ENCODE assay signal across 7 mouse cellular contexts in genomic region chr5:115514896-115515587, GRCm38 (mm10). TPM values are rescaled to one million over a fixed set of nuclear protein-coding genes. Genes with fewer than 3 reads are reported as not detected.
A peak's percentile ranks its signal among the peaks of the same experiment; 100 is the strongest.
DNase-seq lines count a peak whose midpoint lies in the region; ATAC-seq and TF ChIP-seq lines count a peak whose summit lies in the region.

No protein-coding gene starts in this region.

- 42% methylated on average over 20 of the region's 20 CpGs for WGBS in bone marrow, adult 2 months
- WGBS in lung, embryonic 16.5 days, result 19% methylated on average over 20 of the region's 20 CpGs

- H3K36me3 ChIP-seq in lung, embryonic 16.5 days (ENCODE audit: control insufficient read depth, insufficient read depth, low read length), result no peaks in the 10 kb centered on the region; the same call in 1 of the 2 replicates

- H3K9me3 ChIP-seq in lung, embryonic 16.5 days (ENCODE audit: control insufficient read depth, low read length), result no peaks in the 10 kb centered on the region

- no peak overlapping the region for H3K4me3 ChIP-seq in bone marrow, adult 2 months (replicated peaks; ENCODE audit: control insufficient read depth, low read depth, low read length)
- H3K4me3 ChIP-seq in lung, embryonic 16.5 days (ENCODE audit: low read length), result peak overlapping the region; percentile 35

- ATAC-seq in lung, embryonic 16.5 days (ENCODE audit: low read depth), result peak; percentile 90

- DNase-seq in MN1 (ENCODE audit: low spot score), result peak; percentile 72
- peak; percentile 91 for DNase-seq in heart, adult 8-10 months (ENCODE audit: low spot score)
- peak; percentile 73 to 87 for DNase-seq in kidney, adult 8-10 months
- DNase-seq in left cerebral cortex, adult 9 months (ENCODE audit: low spot score in 2 of 2), result no peak
- no peak for DNase-seq in B cell, adult 2 months

- H3K9ac ChIP-seq in lung, embryonic 16.5 days (ENCODE audit: low read length), result peak overlapping the region; percentile 57

- no peak for TF ChIP-seq POLR2A in bone marrow, adult 2 months (IDR thresholded peaks at IDR 0.05; ENCODE audit: borderline replicate concordance, control insufficient read depth, low read depth, low read length)

- peak overlapping the region; percentile 45 for H3K27ac ChIP-seq in bone marrow, adult 2 months (ENCODE audit: control insufficient read depth, insufficient read depth, low read depth, low read length, poor library complexity)
- H3K27ac ChIP-seq in lung, embryonic 16.5 days (ENCODE audit: low read length), result peak overlapping the region; percentile 99

- peak overlapping the region; percentile 60 for H3K4me2 ChIP-seq in lung, embryonic 16.5 days (ENCODE audit: low read depth, low read length)

- H3K4me1 ChIP-seq in bone marrow, adult 2 months (ENCODE audit: control insufficient read depth, insufficient read depth, low read length), result peaks cover 11% of the 10 kb centered on the region
- peaks cover 28% of the 10 kb centered on the region for H3K4me1 ChIP-seq in lung, embryonic 16.5 days (replicated peaks; ENCODE audit: control insufficient read depth, insufficient read depth, low read length)

- no peaks in the 10 kb centered on the region for H3K27me3 ChIP-seq in lung, embryonic 16.5 days (ENCODE audit: control insufficient read depth, insufficient read depth, low read depth, low read length)

- no peak for TF ChIP-seq CTCF in bone marrow, adult 2 months (IDR thresholded peaks at IDR 0.05; ENCODE audit: control insufficient read depth, insufficient read depth, low read length)

RNA-seq across cellular contexts. Expression of gene Pxn, which starts 8.6 kb away (rescaled TPM):
- 32.5 and 71.6 TPM in 2 replicates for polyA plus RNA-seq in bone marrow, adult 2 months (2011; ENCODE audit: insufficient read depth, insufficient read length, low replicate concordance, missing spikeins)
- 10 to 100 TPM; 31.2 to 43.4 (median 34.1) TPM for total RNA-seq in heart, adult 8-10 months (2022)
- 70.1 and 74.4 TPM in 2 replicates for polyA plus RNA-seq in lung, embryonic 16.5 days (2015; fragmentation: Nextera tagmentation; extraction: Ambion mirVana)

RNA-seq across cellular contexts. Expression of gene Sirt4, which starts 30.5 kb away (rescaled TPM):
- 9.0 and 13.2 TPM in 2 replicates for polyA plus RNA-seq in bone marrow, adult 2 months (2011; ENCODE audit: insufficient read depth, insufficient read length, low replicate concordance, missing spikeins)
- 10 to 100 TPM; 17.9 to 21.4 (median 19.6) TPM for total RNA-seq in heart, adult 8-10 months (2022)
- polyA plus RNA-seq in lung, embryonic 16.5 days (2015; fragmentation: Nextera tagmentation; extraction: Ambion mirVana), result 28.1 and 31.4 TPM in 2 replicates

RNA-seq across cellular contexts. Expression of gene Rplp0, which starts 44.2 kb away (rescaled TPM):
- 1,167 and 1,244 TPM in 2 replicates for polyA plus RNA-seq in bone marrow, adult 2 months (2011; ENCODE audit: insufficient read depth, insufficient read length, low replicate concordance, missing spikeins)
- total RNA-seq in heart, adult 8-10 months (2022), result 100 to 1,000 TPM; 591 to 710 (median 629) TPM
- polyA plus RNA-seq in lung, embryonic 16.5 days (2015; fragmentation: Nextera tagmentation; extraction: Ambion mirVana), result 1,507 and 1,565 TPM in 2 replicates

RNA-seq across cellular contexts. Expression of gene Pla2g1b, which starts 49.0 kb away (rescaled TPM):
- 10.3 TPM in 1 of 2 replicates, not detected in the other for polyA plus RNA-seq in bone marrow, adult 2 months (2011; ENCODE audit: insufficient read depth, insufficient read length, low replicate concordance, missing spikeins)
- not detected for total RNA-seq in heart, adult 8-10 months (2022)
- 9.7 and 9.8 TPM in 2 replicates for polyA plus RNA-seq in lung, embryonic 16.5 days (2015; fragmentation: Nextera tagmentation; extraction: Ambion mirVana)

RNA-seq across cellular contexts. Expression of gene Gcn1l1, which starts 50.0 kb away (rescaled TPM):
- 23.3 and 38.4 TPM in 2 replicates for polyA plus RNA-seq in bone marrow, adult 2 months (2011; ENCODE audit: insufficient read depth, insufficient read length, low replicate concordance, missing spikeins)
- 10 to 100 TPM; 35.7 to 41.6 (median 39.3) TPM for total RNA-seq in heart, adult 8-10 months (2022)
- 32.9 and 35.1 TPM in 2 replicates for polyA plus RNA-seq in lung, embryonic 16.5 days (2015; fragmentation: Nextera tagmentation; extraction: Ambion mirVana)

Comparison
In these comparisons a context has a peak if more than half of its experiments do, and no peak if none do; other contexts are left out.
1. DNase-seq: peak in MN1 (single experiment), heart, adult 8-10 months (single experiment) and kidney, adult 8-10 months (2 of 2); none in left cerebral cortex, adult 9 months (0 of 2) and B cell, adult 2 months (0 of 2).